Mouse (Mus musculus) liver, adult 2 months (tissue): ENCODE results near the gene Gpd2.

Source experiments
- CTCF ChIP-seq: fragments of 200-500 bp; IDR thresholded peaks from 2 replicates; pipeline ENCODE4 v1.5.1; 2011; ENCODE audit warnings: low read depth, low read length, control low read depth
- POLR2A ChIP-seq: fragments of 200-500 bp; IDR thresholded peaks from 2 replicates; pipeline ENCODE4 v1.6.1; 2011; ENCODE audit warnings: low read length, control low read depth; ENCODE audit not compliant: insufficient read depth; ENCODE audit errors: extremely low read depth

- TF ChIP-seq POLR2A (no peak), CTCF (no peak)
These were observed 16.8 kb downstream of the Gpd2 start for GRCm38 (mm10) chr2:57254267-57254666.
